Mouse (Mus musculus) forebrain, embryonic 14.5 days (tissue): ENCODE measurements around the gene Sacm1l. TPM values are rescaled to one million over a fixed set of nuclear protein-coding genes. Genes with fewer than 3 reads are reported as not detected.

Experiments
- ATAC-seq: fragments of 200-750 bp; cut with Nextera tagmentation; 2 replicates; pipeline ENCODE4 v1.8.0; 2017; ENCODE audit warnings: mild to moderate bottlenecking, moderate library complexity
- DNase-seq: peaks from one replicate; pipeline ENCODE4 v3.0.0-alpha.2; 2015; ENCODE audit warnings: low spot score
- H3K27ac ChIP-seq: fragments of 300-500 bp; sonication (generic); 2 replicates; pipeline ENCODE4 v1.5.1; 2014; ENCODE audit warnings: low read depth, mild to moderate bottlenecking, control low read depth, low read length, moderate library complexity
- H3K27me3 ChIP-seq: fragments of 300-500 bp; sonication (generic); replicated peaks from 2 replicates; pipeline ENCODE4 v1.6.1; 2014; ENCODE audit warnings: low read length, control low read depth, mixed read lengths; ENCODE audit not compliant: control insufficient read depth, insufficient read depth
- H3K36me3 ChIP-seq: fragments of 300-500 bp; sonication (generic); 2 replicates; pipeline ENCODE4 v1.6.1; 2014; ENCODE audit warnings: low read length, control low read depth; ENCODE audit not compliant: control insufficient read depth, insufficient read depth
- H3K4me1 ChIP-seq: fragments of 300-500 bp; sonication (generic); 2 replicates; pipeline ENCODE4 v1.6.1; 2014; ENCODE audit warnings: antibody characterized with exemption, low read length, control low read depth; ENCODE audit not compliant: control insufficient read depth, insufficient read depth
- H3K4me2 ChIP-seq: fragments of 300-500 bp; sonication (generic); 2 replicates; pipeline ENCODE4 v1.6.1; 2014; ENCODE audit warnings: mild to moderate bottlenecking, control low read depth, low read length
- H3K4me3 ChIP-seq: fragments of 300-500 bp; sonication (generic); 2 replicates; pipeline ENCODE4 v1.5.1; 2014; ENCODE audit warnings: low read depth, low read length, control low read depth
- H3K9ac ChIP-seq: fragments of 300-500 bp; sonication (generic); 2 replicates; pipeline ENCODE4 v1.6.1; 2014; ENCODE audit warnings: mild to moderate bottlenecking, low read length, control low read depth, moderate library complexity
- H3K9me3 ChIP-seq: fragments of 300-500 bp; sonication (generic); replicated peaks from 2 replicates; pipeline ENCODE4 v1.6.1; 2016; ENCODE audit warnings: low read length, control low read depth, mixed read lengths; ENCODE audit not compliant: control insufficient read depth
- WGBS: fragments of 180-500 bp; shearing (Covaris S2); extraction: QIAGEN DNeasy Blood & Tissue Kit; methylation state at CpG from one replicate; pipeline ENCODE4 v1.1.7; 2014; 5-methylcytosine and 5-hydroxymethylcytosine counted together
- polyA plus RNA-seq: library from polyadenylated mRNA; unstranded; fragments of >200 nt; fragmentation: Nextera tagmentation; extraction: Ambion mirVana; gene quantifications from 2 replicates; pipeline ENCODE4 v1.2.1, GENCODE M21; 2014

Sacm1l gene
- polyA plus RNA-seq, 1 experiment from 2014 or later: 46.3 TPM

DNA sequence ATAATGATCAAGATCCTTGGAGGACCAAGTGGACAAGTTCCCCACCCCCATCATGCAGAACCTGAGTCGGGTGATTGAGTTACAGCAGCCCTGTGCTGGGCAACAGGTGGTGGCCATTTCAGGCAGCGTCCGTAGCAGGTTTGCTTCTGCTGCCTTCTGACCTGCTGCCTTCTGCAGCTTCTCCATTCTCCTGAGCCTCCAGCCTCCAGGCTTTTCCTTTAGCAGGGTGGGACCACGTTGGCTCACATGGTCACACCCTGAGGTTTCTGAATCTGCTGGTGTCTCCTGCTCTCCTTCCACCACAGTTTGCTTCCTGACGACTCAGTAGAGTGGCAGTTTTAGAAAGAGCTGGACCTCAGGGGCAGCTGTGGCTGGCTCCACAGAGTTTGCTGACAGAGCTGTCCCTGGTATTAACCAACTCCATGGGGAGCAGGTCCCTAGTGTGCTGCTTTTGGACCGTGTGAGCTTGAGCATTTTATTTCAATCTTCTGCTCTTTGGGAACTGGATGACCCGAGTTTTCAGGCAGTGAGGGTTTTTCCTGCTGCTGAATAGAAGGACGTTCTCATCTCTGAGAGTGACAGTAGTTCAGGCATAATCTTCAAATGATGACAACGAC is 39.7 kb upstream of the Sacm1l start:
- Histone ChIP-seq H3K27me3 (no peaks in the 10 kb centered on the region), H3K9ac (no peak overlapping the region), H3K4me3 (no peak overlapping the region), H3K36me3 (no peaks in the 10 kb centered on the region), H3K27ac (no peak overlapping the region), H3K9me3 (no peaks in the 10 kb centered on the region), H3K4me2 (no peak overlapping the region), H3K4me1 (0 out of 2 replicates have a peak, but pooled peaks cover 4% of the 10 kb centered on the region)
- DNase-seq (no peak), ATAC-seq (no peak)
- WGBS: 81% methylated on average over 9 of the region's 9 CpGs

DNA sequence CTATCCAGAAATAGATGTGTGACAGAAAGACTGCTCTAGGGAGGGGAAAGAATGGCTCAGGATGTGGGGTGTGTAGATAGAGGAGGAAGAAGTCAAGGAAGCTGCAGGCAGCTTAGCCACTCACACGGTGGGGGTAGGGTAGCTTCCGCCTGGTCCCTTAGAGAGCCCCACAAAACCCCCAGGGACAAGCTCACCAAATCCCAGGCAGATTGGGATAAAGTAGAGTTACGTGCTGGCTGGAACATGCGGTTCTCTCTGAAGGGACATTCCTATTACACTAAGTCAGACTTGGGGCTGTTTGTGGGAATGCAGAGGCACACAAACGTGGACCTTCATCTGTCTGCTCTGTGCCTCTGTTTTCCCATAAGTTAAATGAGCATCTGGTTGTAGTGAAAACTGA is 38.6 kb upstream of the Sacm1l start:
- H3K27ac ChIP-seq: no peak overlapping the region
- H3K4me3 ChIP-seq: no peak overlapping the region
- no peaks in the 10 kb centered on the region for H3K27me3 ChIP-seq
- H3K4me2 ChIP-seq: no peak overlapping the region
- DNase-seq (no peak), ATAC-seq (no peak)
- no peaks in the 10 kb centered on the region for H3K36me3 ChIP-seq
- H3K4me1 ChIP-seq: 0 out of 2 replicates have a peak, but pooled peaks cover 4% of the 10 kb centered on the region
- no peak overlapping the region for H3K9ac ChIP-seq
- WGBS: 77% methylated on average over 5 of the region's 5 CpGs
- no peaks in the 10 kb centered on the region for H3K9me3 ChIP-seq

DNA sequence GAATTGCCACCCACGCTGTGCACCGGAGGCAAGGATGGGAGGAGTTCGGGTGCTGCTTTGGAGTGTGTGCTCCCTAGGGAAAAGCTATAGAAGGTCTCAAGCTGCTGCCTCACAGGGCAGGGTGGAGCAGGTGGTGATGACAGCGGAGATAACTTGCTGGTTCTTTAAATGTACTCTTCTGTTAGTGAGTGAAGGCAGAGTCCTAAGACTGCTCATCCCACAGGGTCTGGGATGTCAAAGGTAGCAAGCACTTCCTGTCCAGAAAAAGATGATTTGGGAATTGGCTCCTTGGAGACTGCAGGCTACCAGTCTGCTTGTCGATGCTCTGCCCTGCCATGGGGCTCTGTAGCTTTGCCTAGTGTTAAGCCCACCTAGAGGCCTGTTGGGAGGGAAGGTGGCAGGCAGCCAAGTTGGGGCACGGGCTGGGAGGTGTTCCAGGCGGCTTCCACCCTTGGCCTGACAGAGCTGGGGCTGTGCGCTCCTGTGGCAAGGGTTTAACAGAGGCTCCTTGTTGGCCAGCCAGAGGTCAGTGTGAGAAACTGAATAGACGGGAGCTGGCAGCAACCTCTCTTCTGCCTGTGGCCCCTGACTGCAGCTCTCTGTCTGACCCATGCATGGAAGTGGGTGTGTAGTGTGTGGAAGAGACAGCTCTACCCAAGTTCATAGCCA is 37.5 kb upstream of the Sacm1l start:
- no peaks in the 10 kb centered on the region for H3K36me3 ChIP-seq
- H3K4me2 ChIP-seq: no peak overlapping the region
- 48% methylated on average over 9 of the region's 9 CpGs for WGBS
- no peak overlapping the region for H3K27ac ChIP-seq
- H3K27me3 ChIP-seq: no peaks in the 10 kb centered on the region
- H3K4me1 ChIP-seq: 0 out of 2 replicates have a peak, but pooled peaks cover 4% of the 10 kb centered on the region
- DNase-seq: peak; percentile 72
- peak; percentile 94 for ATAC-seq
- no peaks in the 10 kb centered on the region for H3K9me3 ChIP-seq
- no peak overlapping the region for H3K9ac ChIP-seq
- H3K4me3 ChIP-seq: no peak overlapping the region

- 0 out of 2 replicates have a peak, but pooled peaks cover 4% of the 10 kb centered on the region for H3K4me1 ChIP-seq
- no peak overlapping the region for H3K27ac ChIP-seq
- H3K9me3 ChIP-seq: no peaks in the 10 kb centered on the region
- WGBS: 21% methylated on average over 13 of the region's 13 CpGs
- DNase-seq (no peak), ATAC-seq (no peak)
- H3K4me2 ChIP-seq: no peak overlapping the region
- H3K27me3 ChIP-seq: no peaks in the 10 kb centered on the region
- no peak overlapping the region for H3K4me3 ChIP-seq
- H3K9ac ChIP-seq: no peak overlapping the region
- H3K36me3 ChIP-seq: no peaks in the 10 kb centered on the region
Measured at GRCm38 (mm10) chr9:123496665-123497064, 32.9 kb upstream of the Sacm1l start.

DNA sequence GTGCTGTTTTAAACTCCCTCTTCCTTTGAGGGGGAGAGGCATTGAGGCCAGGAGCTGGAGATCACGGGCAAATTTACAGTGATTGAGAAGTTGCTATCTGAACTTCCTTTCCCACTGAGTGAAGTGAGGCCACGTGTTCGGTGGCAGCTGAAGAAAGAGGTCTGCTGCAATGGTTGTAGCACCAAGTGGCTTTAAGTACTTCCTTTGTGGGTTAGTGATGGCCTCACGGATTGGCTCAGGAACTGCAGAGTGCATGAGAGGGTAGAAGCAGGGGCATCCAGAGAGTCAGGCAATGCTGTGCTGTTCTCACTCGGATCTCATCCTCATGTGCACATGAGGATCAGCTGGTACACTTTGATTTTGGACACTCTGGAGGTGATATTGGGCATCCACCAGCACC is 31.7 kb upstream of the Sacm1l start:
- DNase-seq: no peak
- Histone ChIP-seq H3K4me1 (no peaks in the 10 kb centered on the region), H3K4me2 (no peak overlapping the region), H3K9ac (no peak overlapping the region), H3K27ac (no peak overlapping the region), H3K4me3 (no peak overlapping the region), H3K9me3 (no peaks in the 10 kb centered on the region), H3K27me3 (no peaks in the 10 kb centered on the region), H3K36me3 (no peaks in the 10 kb centered on the region)
- ATAC-seq: no peak
- WGBS: 88% methylated on average over 5 of the region's 5 CpGs

DNA sequence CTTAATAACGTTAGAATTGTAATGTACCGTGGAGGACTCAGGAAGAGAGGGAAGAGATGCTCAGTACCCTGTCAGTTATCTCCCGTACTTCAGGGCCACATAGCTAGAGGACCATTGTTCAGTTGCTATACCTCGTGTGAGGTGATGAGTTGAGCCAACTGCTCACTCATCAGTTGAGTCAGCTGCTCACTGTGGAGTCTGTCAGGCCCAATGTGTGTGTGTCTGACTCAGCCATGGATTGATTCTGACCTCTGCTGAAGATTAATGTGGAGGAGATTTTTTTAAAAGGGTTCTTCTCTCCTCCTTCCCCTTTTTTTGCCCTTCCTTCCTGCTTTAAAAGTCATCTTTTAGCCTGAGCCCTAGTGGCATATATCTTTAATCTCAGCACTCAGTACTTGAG is 29.1 kb upstream of the Sacm1l start:
- no peaks in the 10 kb centered on the region for H3K27me3 ChIP-seq
- ATAC-seq (no peak), DNase-seq (no peak)
- no peak overlapping the region for H3K4me2 ChIP-seq
- H3K9ac ChIP-seq: no peak overlapping the region
- WGBS: 93% methylated on average over 4 of the region's 4 CpGs
- no peaks in the 10 kb centered on the region for H3K9me3 ChIP-seq
- H3K27ac ChIP-seq: no peak overlapping the region
- no peaks in the 10 kb centered on the region for H3K4me1 ChIP-seq
- no peaks in the 10 kb centered on the region for H3K36me3 ChIP-seq
- H3K4me3 ChIP-seq: no peak overlapping the region

DNA sequence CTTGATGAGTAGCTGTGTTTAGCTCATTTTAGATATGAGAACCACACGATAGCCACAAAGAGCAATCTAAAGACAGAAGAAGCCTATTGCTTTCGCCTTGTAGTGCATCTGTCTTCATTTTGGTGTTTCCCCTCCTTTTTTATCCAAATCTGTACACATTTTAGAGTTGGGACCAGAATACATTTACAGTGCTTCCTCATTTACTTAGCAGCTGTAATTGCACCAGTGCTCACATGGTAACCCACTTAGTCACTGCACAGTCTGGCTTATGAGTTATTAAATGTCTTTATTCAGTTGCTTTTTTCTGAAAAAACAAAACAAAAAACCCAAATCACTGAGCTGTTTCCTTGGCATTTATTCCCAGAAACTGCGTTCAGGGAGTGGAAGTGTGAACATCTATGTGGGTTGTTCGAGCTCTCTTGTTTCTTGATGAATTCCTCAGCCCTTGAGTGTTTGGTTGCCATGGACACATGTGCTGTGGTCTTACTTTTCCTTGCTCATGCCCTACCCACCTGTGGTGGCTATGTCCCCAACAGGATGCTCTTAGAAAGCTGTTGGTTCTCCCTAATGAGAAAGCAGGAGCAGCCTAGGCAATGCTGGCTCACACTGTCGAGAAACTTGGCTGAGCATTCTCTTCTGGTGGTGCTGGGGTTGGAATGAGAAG is 26.3 kb upstream of the Sacm1l start:
- no peak for DNase-seq
- ATAC-seq: no peak
- no peak overlapping the region for H3K9ac ChIP-seq
- no peak overlapping the region for H3K27ac ChIP-seq
- H3K27me3 ChIP-seq: no peaks in the 10 kb centered on the region
- no peak overlapping the region for H3K4me3 ChIP-seq
- no peaks in the 10 kb centered on the region for H3K4me1 ChIP-seq
- no peaks in the 10 kb centered on the region for H3K9me3 ChIP-seq
- no peaks in the 10 kb centered on the region for H3K36me3 ChIP-seq
- H3K4me2 ChIP-seq: no peak overlapping the region
- WGBS: 74% methylated on average over 5 of the region's 5 CpGs

DNA sequence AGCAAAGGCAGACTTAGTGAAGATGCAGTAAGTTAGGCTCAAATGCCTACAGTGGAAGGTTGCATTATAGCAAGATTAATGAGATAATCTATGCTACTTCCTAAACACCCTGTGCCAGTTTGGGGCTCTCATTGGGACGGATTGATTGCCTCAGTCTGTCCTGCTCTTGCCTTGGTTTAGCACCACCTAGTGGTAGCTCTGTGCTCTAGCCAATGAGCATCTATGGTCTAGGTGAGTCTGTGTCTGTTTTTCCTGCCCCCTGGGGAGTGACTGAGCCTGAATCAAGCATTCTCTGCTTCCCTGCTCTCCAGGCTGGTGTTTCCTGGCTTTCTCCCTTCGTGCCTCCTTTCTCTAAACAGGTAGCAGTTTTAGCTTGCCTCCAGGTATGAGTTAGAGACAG is 25.2 kb upstream of the Sacm1l start:
- no peak overlapping the region for H3K4me3 ChIP-seq
- ATAC-seq (peak; percentile 88), DNase-seq (peak; percentile 79)
- H3K27me3 ChIP-seq: no peaks in the 10 kb centered on the region
- H3K9me3 ChIP-seq: no peaks in the 10 kb centered on the region
- 10% methylated on average over 2 of the region's 2 CpGs for WGBS
- no peaks in the 10 kb centered on the region for H3K4me1 ChIP-seq
- H3K27ac ChIP-seq: no peak overlapping the region
- H3K36me3 ChIP-seq: no peaks in the 10 kb centered on the region
- no peak overlapping the region for H3K4me2 ChIP-seq
- H3K9ac ChIP-seq: no peak overlapping the region

- ATAC-seq (no peak), DNase-seq (no peak)
- Histone ChIP-seq H3K4me2 (no peak overlapping the region), H3K9ac (no peak overlapping the region), H3K36me3 (peaks cover 2% of the 10 kb centered on the region; the same call in 1 of the 2 replicates), H3K27ac (no peak overlapping the region), H3K4me3 (no peak overlapping the region), H3K27me3 (no peaks in the 10 kb centered on the region), H3K4me1 (no peaks in the 10 kb centered on the region), H3K9me3 (no peaks in the 10 kb centered on the region)
- WGBS: 72% methylated on average over 1 of the region's 1 CpGs
Measured at GRCm38 (mm10) chr9:123505598-123505997, 24.0 kb upstream of the Sacm1l start.
